Mouse (Mus musculus): ENCODE results near the gene Gm20826. TPM values are rescaled to one million over a fixed set of nuclear protein-coding genes. Genes with fewer than 3 reads are reported as not detected.
"Not testable (repeated sequence)": the region's sequence is repeated elsewhere in the genome, so short reads cannot be mapped to it uniquely, and the experiment has no call there.

The Gm20826 gene
- not detected for total RNA-seq (2021)
- long read RNA-seq, experiment 1 = 0 reads
- long read RNA-seq, experiment 2 = 0 reads

DNA sequence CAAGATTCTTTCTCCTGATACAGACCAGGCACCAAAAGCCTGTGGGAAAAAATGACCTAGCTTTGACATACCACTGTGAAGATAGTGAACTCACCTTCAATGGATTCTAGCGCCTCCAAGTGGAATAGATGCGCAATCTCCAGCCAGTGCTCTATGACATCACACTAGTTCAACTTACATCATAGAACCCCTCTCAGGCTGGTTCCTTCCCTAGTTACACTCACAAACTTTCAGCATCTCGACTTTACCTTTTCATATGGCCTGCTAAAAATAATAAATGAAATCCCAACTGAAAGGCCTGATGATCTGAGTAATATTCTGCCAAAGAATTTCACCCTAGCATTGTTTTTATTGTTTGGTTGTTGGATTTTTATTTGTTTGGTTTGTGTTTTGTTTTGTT is at the start of gene Gm20826:
TSS of gene Gm20826 (minus strand) at position 101 of the 400 bp plus-strand sequence.
- not testable (repeated sequence) for DNase-seq

Other genes starting within 250 kb of the Gm20826 start
- gene Gm21788, start 233.5 kb downstream of the Gm20826 start, total RNA-seq (2021) = not detected
- gene Gm28576, start 84.5 kb upstream of the Gm20826 start, total RNA-seq (2021) = not detected

Data from gastrocnemius, postnatal 25 days (tissue).